5 mouse cellular contexts compared by ENCODE assay signal in genomic region chr12:115566878-115567277, GRCm38 (mm10).
DNase-seq lines count a peak whose midpoint lies in the region; ATAC-seq lines count a peak whose summit lies in the region.

No protein-coding gene starts in this region.

- peak; percentile 2 for DNase-seq in CD4-positive, CD25-positive, alpha-beta regulatory T cell, adult 2 months (ENCODE audit: low read depth, low spot score)
- DNase-seq in naive thymus-derived CD4-positive, alpha-beta T cell, adult 2 months (ENCODE audit: low read depth) = peak; percentile 22

- peak; percentile 43 for ATAC-seq in activated CD4-positive, CD25-positive, alpha-beta regulatory T cell, adult 4 months
- ATAC-seq in granulocyte monocyte progenitor cell, adult 5-6 weeks (replicated peaks; ENCODE audit: poor library complexity, severe bottlenecking) = peak; percentile 33; the same call in 1 of the 2 replicates
- ATAC-seq in megakaryocyte, adult 5-6 weeks (ENCODE audit: poor library complexity, severe bottlenecking) = peak; percentile 51

Comparison
In these comparisons a context has a peak if more than half of its experiments do, and no peak if none do; other contexts are left out.
1. Peak in every context shown above with its lines: DNase-seq and ATAC-seq.